Mouse (Mus musculus): Measurements from ENCODE around the gene Dapk3. TPM values are rescaled to one million over a fixed set of nuclear protein-coding genes. Genes with fewer than 3 reads are reported as not detected.

Gene Dapk3
- polyA plus RNA-seq, 1 experiment from 2014 or later: 43.3 TPM

DNA sequence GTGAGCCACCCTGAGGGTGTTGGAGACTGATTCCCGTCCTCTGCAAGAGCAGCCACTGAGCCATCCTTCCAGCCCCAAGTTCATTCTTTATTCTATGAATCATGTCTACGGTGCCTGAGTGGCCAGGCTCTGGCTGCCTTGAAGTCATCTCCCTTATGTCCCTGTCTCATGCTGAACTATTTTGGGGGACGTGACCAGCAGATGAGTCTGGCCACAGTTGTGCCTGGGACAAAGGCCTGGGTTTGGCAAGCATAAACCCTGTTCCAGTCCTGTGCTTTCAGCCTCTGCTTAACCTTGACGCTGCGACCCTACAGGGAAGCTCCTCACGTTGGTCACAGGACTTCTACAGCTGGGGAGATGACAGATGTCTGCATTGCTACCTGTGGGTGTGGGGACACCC, 14.5 kb downstream of the Dapk3 start:
- H3K4me1 ChIP-seq (replicated peaks; ENCODE audit: insufficient read depth, low read length): peaks cover 8% of the 10 kb centered on the region; the same call in 1 of the 2 replicates
- no peaks in the 10 kb centered on the region for H3K9me3 ChIP-seq (replicated peaks; ENCODE audit: low read length)
- no peak overlapping the region for H3K27ac ChIP-seq
- DNase-seq (ENCODE audit: low spot score): no peak
- WGBS: 50% methylated on average over 6 of the region's 6 CpGs
- TF ChIP-seq CTCF (IDR thresholded peaks at IDR 0.05; ENCODE audit: low read depth): no peak
- H3K36me3 ChIP-seq (ENCODE audit: insufficient read depth, low read length): no peaks in the 10 kb centered on the region
- no peak overlapping the region for H3K9ac ChIP-seq (ENCODE audit: low read depth, low read length)
- H3K4me3 ChIP-seq (replicated peaks; ENCODE audit: low read depth, low read length): no peak overlapping the region
- H3K4me2 ChIP-seq (ENCODE audit: low read length): no peak overlapping the region
- ATAC-seq (replicated peaks; ENCODE audit: low FRiP score, low read depth): no peak
- 0 out of 2 replicates have a peak, but pooled peaks cover 21% of the 10 kb centered on the region for H3K27me3 ChIP-seq (ENCODE audit: insufficient read depth, low read length)

GRCm38 (mm10) chr10:81198230-81198629, 15.4 kb downstream of the Dapk3 start:
- peak; percentile 88 for TF ChIP-seq CTCF (IDR thresholded peaks at IDR 0.05; ENCODE audit: low read depth)
- Histone ChIP-seq H3K27ac (no peak overlapping the region), H3K27me3 (ENCODE audit: insufficient read depth, low read length) (0 out of 2 replicates have a peak, but pooled peaks cover 21% of the 10 kb centered on the region), H3K4me3 (replicated peaks; ENCODE audit: low read depth, low read length) (no peak overlapping the region), H3K4me1 (replicated peaks; ENCODE audit: insufficient read depth, low read length) (no peaks in the 10 kb centered on the region), H3K9ac (ENCODE audit: low read depth, low read length) (no peak overlapping the region), H3K4me2 (ENCODE audit: low read length) (no peak overlapping the region), H3K36me3 (ENCODE audit: insufficient read depth, low read length) (no peaks in the 10 kb centered on the region), H3K9me3 (replicated peaks; ENCODE audit: low read length) (no peaks in the 10 kb centered on the region)
- DNase-seq (ENCODE audit: low spot score): peak; percentile 84
- WGBS: under 1% methylated on average over 9 of the region's 9 CpGs
- ATAC-seq (replicated peaks; ENCODE audit: low FRiP score, low read depth): no peak

- DNase-seq (ENCODE audit: low spot score) (no peak), ATAC-seq (replicated peaks; ENCODE audit: low FRiP score, low read depth) (no peak)
- no peak for TF ChIP-seq CTCF (IDR thresholded peaks at IDR 0.05; ENCODE audit: low read depth)
- H3K9me3 ChIP-seq (replicated peaks; ENCODE audit: low read length): no peaks in the 10 kb centered on the region
- no peak overlapping the region for H3K4me3 ChIP-seq (replicated peaks; ENCODE audit: low read depth, low read length)
- H3K9ac ChIP-seq (ENCODE audit: low read depth, low read length): no peak overlapping the region
- no peak overlapping the region for H3K4me2 ChIP-seq (ENCODE audit: low read length)
- no peak overlapping the region for H3K27ac ChIP-seq
- H3K27me3 ChIP-seq (ENCODE audit: insufficient read depth, low read length): 0 out of 2 replicates have a peak, but pooled peaks cover 18% of the 10 kb centered on the region
- H3K4me1 ChIP-seq (replicated peaks; ENCODE audit: insufficient read depth, low read length): no peaks in the 10 kb centered on the region
- WGBS: 87% methylated on average over 6 of the region's 6 CpGs
- no peaks in the 10 kb centered on the region for H3K36me3 ChIP-seq (ENCODE audit: insufficient read depth, low read length)
Observed at GRCm38 (mm10) chr10:81198990-81199389, 16.2 kb downstream of the Dapk3 start.

GRCm38 (mm10) chr10:81200141-81200540, 17.3 kb downstream of the Dapk3 start:
- no peaks in the 10 kb centered on the region for H3K9me3 ChIP-seq (replicated peaks; ENCODE audit: low read length)
- H3K9ac ChIP-seq (ENCODE audit: low read depth, low read length): no peak overlapping the region
- no peaks in the 10 kb centered on the region for H3K36me3 ChIP-seq (ENCODE audit: insufficient read depth, low read length)
- TF ChIP-seq CTCF (IDR thresholded peaks at IDR 0.05; ENCODE audit: low read depth): no peak
- H3K27me3 ChIP-seq (ENCODE audit: insufficient read depth, low read length): 0 out of 2 replicates have a peak, but pooled peaks cover 6% of the 10 kb centered on the region
- H3K4me3 ChIP-seq (replicated peaks; ENCODE audit: low read depth, low read length): no peak overlapping the region
- H3K4me2 ChIP-seq (ENCODE audit: low read length): no peak overlapping the region
- WGBS: 84% methylated on average over 13 of the region's 13 CpGs
- ATAC-seq (replicated peaks; ENCODE audit: low FRiP score, low read depth) (no peak), DNase-seq (ENCODE audit: low spot score) (no peak)
- H3K27ac ChIP-seq: no peak overlapping the region
- H3K4me1 ChIP-seq (replicated peaks; ENCODE audit: insufficient read depth, low read length): no peaks in the 10 kb centered on the region

DNA sequence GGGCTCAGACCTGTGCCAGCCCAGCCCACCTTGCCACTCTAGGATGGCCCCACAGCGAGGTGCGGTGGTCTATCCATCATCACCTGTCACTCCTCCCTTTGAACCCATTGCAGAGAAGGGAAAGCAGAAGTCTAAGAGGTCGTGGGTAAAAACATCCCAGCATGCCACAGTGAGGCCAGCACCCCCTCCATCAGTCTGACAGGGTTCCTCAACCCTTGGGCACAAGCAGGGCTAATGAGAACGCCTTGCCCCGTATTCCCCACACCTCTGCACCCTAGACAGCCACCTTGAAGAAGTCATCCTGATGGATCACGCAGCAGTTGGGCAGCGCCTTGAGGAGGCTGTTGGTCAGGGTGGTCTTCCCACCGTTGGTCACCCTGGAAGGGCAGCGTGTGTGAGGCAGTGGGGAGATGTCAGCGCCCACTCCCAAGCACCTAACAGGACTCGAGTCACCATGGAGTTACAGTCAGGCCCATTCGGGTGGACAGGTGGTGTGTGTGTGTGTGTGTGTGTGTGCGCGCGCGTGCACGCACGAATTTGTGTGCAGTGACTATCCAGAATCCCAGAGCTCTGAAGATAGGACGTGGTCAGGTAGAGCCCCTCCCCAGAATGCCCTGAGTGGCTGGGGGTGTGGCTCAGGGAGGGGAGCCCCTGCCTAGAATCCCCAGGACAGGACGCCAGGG, 17.9 kb downstream of the Dapk3 start:
- H3K9ac ChIP-seq (ENCODE audit: low read depth, low read length): no peak overlapping the region

DNA sequence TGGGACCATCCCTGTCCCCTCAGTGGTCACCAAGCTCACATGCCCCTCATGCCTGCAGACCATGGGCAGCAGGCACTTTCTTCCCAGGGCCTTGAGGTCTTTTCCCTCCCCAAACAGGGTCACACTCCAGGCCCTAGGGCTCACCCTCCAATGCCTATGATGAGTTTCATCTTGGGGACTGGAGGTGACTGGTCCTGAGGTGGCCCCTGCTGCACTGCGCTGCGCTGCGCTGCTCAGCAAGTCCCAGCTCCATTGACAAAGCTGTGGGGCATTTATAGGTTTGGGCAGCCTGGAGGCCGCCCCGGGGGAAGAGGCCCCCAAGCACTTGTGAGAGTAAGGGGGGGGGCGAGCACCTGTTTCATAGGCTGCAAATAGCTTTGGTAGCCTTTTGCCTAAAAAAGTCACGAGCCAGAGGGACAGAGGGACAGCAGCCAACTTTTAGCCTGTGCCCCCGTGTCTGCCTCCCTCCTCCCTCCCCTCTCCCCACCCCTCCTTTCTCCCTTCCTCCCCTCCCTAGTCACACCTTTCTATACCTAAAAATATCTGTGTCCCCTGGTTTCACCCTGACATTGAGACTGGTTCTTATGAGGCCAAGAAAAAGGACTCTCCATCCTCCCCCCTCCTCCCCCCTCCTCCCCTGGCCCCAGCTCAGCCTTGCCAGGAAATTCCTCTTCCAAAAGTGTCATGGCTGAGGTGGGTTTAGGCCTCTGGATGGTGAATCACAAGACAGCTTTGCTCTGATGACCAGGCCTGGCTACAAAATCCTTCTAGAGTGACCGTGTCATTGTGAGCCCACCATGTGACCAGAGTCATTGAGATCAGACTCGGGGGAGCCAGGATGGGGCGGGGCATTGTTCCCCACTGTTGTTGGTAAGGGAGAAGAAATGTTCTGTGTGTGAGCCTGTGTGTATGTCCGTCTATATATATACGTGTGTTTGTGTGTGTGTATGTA, 19.3 kb downstream of the Dapk3 start, which contains the start of gene Nmrk2:
Gene Nmrk2 (minus strand): TSS at position 245 of the 952 bp plus-strand sequence.
- Histone ChIP-seq H3K36me3 (ENCODE audit: insufficient read depth, low read length) (no peaks in the 10 kb centered on the region), H3K9ac (ENCODE audit: low read depth, low read length) (no peak within 1 kb of the TSS), H3K9me3 (replicated peaks; ENCODE audit: low read length) (no peaks in the 10 kb centered on the region), H3K4me3 (replicated peaks; ENCODE audit: low read depth, low read length) (no peak within 1 kb of the TSS), H3K27me3 (ENCODE audit: insufficient read depth, low read length) (0 out of 2 replicates have a peak, but pooled peaks cover 4% of the 10 kb centered on the region), H3K27ac (no peak within 1 kb of the TSS), H3K4me2 (ENCODE audit: low read length) (no peak within 1 kb of the TSS), H3K4me1 (replicated peaks; ENCODE audit: insufficient read depth, low read length) (no peaks in the 10 kb centered on the region)
- DNase-seq (ENCODE audit: low spot score) (no peak), ATAC-seq (replicated peaks; ENCODE audit: low FRiP score, low read depth) (no peak)
- 63% methylated on average over 13 of the region's 13 CpGs for WGBS
- TF ChIP-seq CTCF (IDR thresholded peaks at IDR 0.05; ENCODE audit: low read depth): no peak

More for the DNA sequence above, 17.9 kb downstream of the Dapk3 start:
- H3K36me3 ChIP-seq (ENCODE audit: insufficient read depth, low read length): no peaks in the 10 kb centered on the region
- H3K9me3 ChIP-seq (replicated peaks; ENCODE audit: low read length): no peaks in the 10 kb centered on the region
- 0 out of 2 replicates have a peak, but pooled peaks cover 4% of the 10 kb centered on the region for H3K27me3 ChIP-seq (ENCODE audit: insufficient read depth, low read length)
- DNase-seq (ENCODE audit: low spot score) (no peak), ATAC-seq (replicated peaks; ENCODE audit: low FRiP score, low read depth) (no peak)
- 76% methylated on average over 20 of the region's 20 CpGs for WGBS
- TF ChIP-seq CTCF (IDR thresholded peaks at IDR 0.05; ENCODE audit: low read depth): no peak
- H3K4me2 ChIP-seq (ENCODE audit: low read length): no peak overlapping the region
- H3K27ac ChIP-seq: no peak overlapping the region
- no peak overlapping the region for H3K4me3 ChIP-seq (replicated peaks; ENCODE audit: low read depth, low read length)
- H3K4me1 ChIP-seq (replicated peaks; ENCODE audit: insufficient read depth, low read length): no peaks in the 10 kb centered on the region

Measured in kidney, postnatal 0 days (tissue).